Mouse (Mus musculus) layer of hippocampus, postnatal 36 days (tissue): ENCODE data around the gene Celf1. TPM values are rescaled to one million over a fixed set of nuclear protein-coding genes. Genes with fewer than 3 reads are reported as not detected.
A peak's percentile ranks its signal among the peaks of the same experiment; 100 is the strongest.
"Not testable (repeated sequence)": the region's sequence is repeated elsewhere in the genome, so short reads cannot be mapped to it uniquely, and the experiment has no call there.

Experiments used
- DNase-seq, 2 experiments: peaks; one replicate each; pipeline ENCODE4 v3.0.0; 2022
- total RNA-seq, 2 experiments: library from RNA; stranded (reverse); gene quantifications; 2 replicates each; pipeline ENCODE4 v1.2.3; 2021

The Celf1 gene
- total RNA-seq, 2 experiments from 2014 or later, result 148 to 152 TPM

- DNase-seq, result no peak
Observed at GRCm38 (mm10) chr2:91023956-91024355, 83.8 kb downstream of the Celf1 start.

- peak in 1 of 2 experiments; percentile 21 for DNase-seq
Observed at GRCm38 (mm10) chr2:91025081-91025516, 84.9 kb downstream of the Celf1 start.

GRCm38 (mm10) chr2:91026491-91026890 lies 86.3 kb downstream of the Celf1 start:
- DNase-seq, result no peak

GRCm38 (mm10) chr2:91027391-91028214 lies 87.4 kb downstream of the Celf1 start:
- DNase-seq, result no peak

- no peak for DNase-seq
Observed at GRCm38 (mm10) chr2:91031216-91031615, 91.0 kb downstream of the Celf1 start.

- DNase-seq, result no peak
Observed at GRCm38 (mm10) chr2:91033000-91033399, 92.8 kb downstream of the Celf1 start.

GRCm38 (mm10) chr2:91035385-91035784 lies 95.2 kb downstream of the Celf1 start, which contains the start of gene Rapsn:
Rapsn (plus strand) TSS chr2:91035620.
- no peak for DNase-seq

GRCm38 (mm10) chr2:91041786-91042185 lies 101.6 kb downstream of the Celf1 start:
- DNase-seq, result no peak

- DNase-seq, result no peak
Observed at GRCm38 (mm10) chr2:91042651-91043398, 102.6 kb downstream of the Celf1 start.

- DNase-seq, result no peak
Observed at GRCm38 (mm10) chr2:91044727-91045126, 104.5 kb downstream of the Celf1 start.

- not testable (repeated sequence) for DNase-seq
Observed at GRCm38 (mm10) chr2:91045805-91046204, 105.6 kb downstream of the Celf1 start.

- no peak for DNase-seq
Observed at GRCm38 (mm10) chr2:91047359-91047758, 107.2 kb downstream of the Celf1 start.

GRCm38 (mm10) chr2:91051917-91052316 lies 111.7 kb downstream of the Celf1 start:
- DNase-seq, result no peak

- no peak for DNase-seq
Observed at GRCm38 (mm10) chr2:91052752-91053151, 112.6 kb downstream of the Celf1 start.

GRCm38 (mm10) chr2:91053181-91053933 lies 113.2 kb downstream of the Celf1 start:
- DNase-seq, result no peak

GRCm38 (mm10) chr2:91053934-91054382 lies 113.8 kb downstream of the Celf1 start, which contains the start of gene Psmc3:
Psmc3 (plus strand) TSS chr2:91054009.
- peak; percentile 94 to 97 for DNase-seq

- DNase-seq, result no peak
Observed at GRCm38 (mm10) chr2:91058435-91058834, 118.3 kb downstream of the Celf1 start.

- DNase-seq, result no peak
Observed at GRCm38 (mm10) chr2:91059376-91059775, 119.2 kb downstream of the Celf1 start.

GRCm38 (mm10) chr2:91060544-91061355 lies 120.6 kb downstream of the Celf1 start:
- DNase-seq, result peak; percentile 72

- no peak for DNase-seq
Observed at GRCm38 (mm10) chr2:91061849-91062481, 121.8 kb downstream of the Celf1 start.
